Mouse (Mus musculus) liver, adult 2 months (tissue): Measurements from ENCODE around the gene Zbed3.

Experiments
- CTCF ChIP-seq: fragments of 200-500 bp; IDR thresholded peaks from 2 replicates; pipeline ENCODE4 v1.5.1; 2011; ENCODE audit warnings: low read depth, low read length, control low read depth
- POLR2A ChIP-seq: fragments of 200-500 bp; IDR thresholded peaks from 2 replicates; pipeline ENCODE4 v1.6.1; 2011; ENCODE audit warnings: low read length, control low read depth; ENCODE audit not compliant: insufficient read depth; ENCODE audit errors: extremely low read depth

DNA sequence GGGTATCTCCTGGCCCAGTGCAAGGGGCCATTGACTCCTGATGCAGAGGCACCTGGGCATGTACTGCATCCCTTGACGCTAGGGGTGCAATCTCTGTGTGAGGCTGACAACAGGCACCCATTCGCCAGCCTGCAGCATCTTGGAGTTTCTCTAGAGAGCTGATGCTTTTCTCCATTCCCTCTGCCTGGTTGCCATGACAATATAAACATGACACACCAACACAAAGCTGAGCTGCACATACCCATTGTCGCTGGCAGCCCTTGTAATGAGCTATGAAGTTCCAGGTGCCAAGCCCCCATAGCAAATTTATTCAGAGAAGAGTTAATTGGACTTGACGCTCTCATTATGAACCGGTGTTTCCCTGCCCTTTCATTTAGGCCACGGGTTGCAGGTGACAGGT, 11.4 kb upstream of the Zbed3 start:
- TF ChIP-seq CTCF (no peak), POLR2A (no peak)
